Mouse (Mus musculus): ENCODE results near the gene Gar1.

- TF ChIP-seq CTCF (IDR thresholded peaks at IDR 0.05; ENCODE audit: borderline replicate concordance, insufficient read depth, low read depth, low read length), result no peak
- TF ChIP-seq POLR2A (IDR thresholded peaks at IDR 0.05; ENCODE audit: borderline replicate concordance, insufficient read depth, low read length), result no peak
Observed at GRCm38 (mm10) chr3:129793801-129794200, 37.4 kb downstream of the Gar1 start.
